Mouse (Mus musculus): ENCODE data around the gene Lhx5. TPM values are rescaled to one million over a fixed set of nuclear protein-coding genes. Genes with fewer than 3 reads are reported as not detected.
A peak's percentile ranks its signal among the peaks of the same experiment; 100 is the strongest.

Gene Lhx5
- polyA plus RNA-seq, 1 experiment from 2014 or later = not detected

DNA sequence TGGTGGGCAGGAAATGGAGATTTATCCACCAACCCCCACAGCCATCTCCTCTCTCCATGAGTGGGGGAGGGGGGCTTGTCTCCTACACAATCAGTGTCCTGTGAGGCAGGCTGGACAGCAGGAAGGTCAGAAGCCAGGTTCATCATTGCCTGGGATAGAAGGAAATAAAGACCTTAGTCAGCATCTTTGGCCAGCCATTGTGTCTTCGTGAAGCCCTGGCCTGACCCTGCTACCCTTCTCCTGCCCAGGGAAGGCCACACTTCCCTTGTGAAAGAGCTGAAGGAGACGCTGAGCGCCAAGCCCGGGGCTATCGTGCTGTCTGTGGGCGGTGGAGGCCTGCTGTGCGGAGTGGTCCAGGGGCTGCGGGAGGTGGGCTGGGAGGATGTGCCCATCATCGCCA lies 49.7 kb downstream of the Lhx5 start:
- H3K27ac ChIP-seq (ENCODE audit: low read length) = no peak overlapping the region
- peaks cover 4% of the 10 kb centered on the region for H3K4me1 ChIP-seq (replicated peaks; ENCODE audit: control insufficient read depth, insufficient read depth, low read length)
- 64% methylated on average over 9 of the region's 9 CpGs for WGBS
- peaks cover 1% of the 10 kb centered on the region; the same call in 1 of the 2 replicates for H3K36me3 ChIP-seq (ENCODE audit: control insufficient read depth, insufficient read depth, low read length)
- H3K27me3 ChIP-seq (ENCODE audit: control insufficient read depth, insufficient read depth, low read depth, low read length) = no peaks in the 10 kb centered on the region; the same call in 1 of the 2 replicates
- no peaks in the 10 kb centered on the region for H3K9me3 ChIP-seq (ENCODE audit: control insufficient read depth, low read length)
- no peak overlapping the region for H3K9ac ChIP-seq (ENCODE audit: low read length)
- no peak overlapping the region for H3K4me3 ChIP-seq (ENCODE audit: low read length)
- no peak for ATAC-seq (ENCODE audit: low read depth)
- H3K4me2 ChIP-seq (ENCODE audit: low read depth, low read length) = no peak overlapping the region

DNA sequence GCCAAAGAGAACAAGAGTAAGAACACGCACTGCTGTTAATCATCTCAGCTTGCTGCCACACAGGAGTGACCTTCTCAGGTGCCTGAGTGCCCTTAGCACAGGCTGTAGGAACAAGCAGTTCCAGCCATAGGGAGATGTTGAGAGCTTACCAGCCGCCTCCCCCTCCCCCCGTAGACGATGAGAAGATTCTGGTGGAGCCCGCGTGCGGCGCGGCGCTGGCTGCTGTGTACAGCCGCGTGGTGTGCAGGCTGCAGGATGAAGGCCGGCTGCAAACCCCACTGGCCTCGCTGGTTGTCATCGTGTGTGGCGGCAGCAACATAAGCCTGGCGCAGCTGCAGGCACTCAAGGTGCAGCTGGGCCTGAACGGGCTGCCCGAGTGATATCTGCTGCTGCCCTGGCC lies 51.9 kb downstream of the Lhx5 start:
- Histone ChIP-seq H3K4me2 (ENCODE audit: low read depth, low read length) (no peak overlapping the region), H3K9me3 (ENCODE audit: control insufficient read depth, low read length) (no peaks in the 10 kb centered on the region), H3K36me3 (ENCODE audit: control insufficient read depth, insufficient read depth, low read length) (peaks cover 11% of the 10 kb centered on the region; the same call in 1 of the 2 replicates), H3K27ac (ENCODE audit: low read length) (no peak overlapping the region), H3K27me3 (ENCODE audit: control insufficient read depth, insufficient read depth, low read depth, low read length) (no peaks in the 10 kb centered on the region), H3K4me1 (replicated peaks; ENCODE audit: control insufficient read depth, insufficient read depth, low read length) (no peaks in the 10 kb centered on the region), H3K9ac (ENCODE audit: low read length) (no peak overlapping the region), H3K4me3 (ENCODE audit: low read length) (no peak overlapping the region)
- no peak for ATAC-seq (ENCODE audit: low read depth)
- 71% methylated on average over 19 of the region's 19 CpGs for WGBS

DNA sequence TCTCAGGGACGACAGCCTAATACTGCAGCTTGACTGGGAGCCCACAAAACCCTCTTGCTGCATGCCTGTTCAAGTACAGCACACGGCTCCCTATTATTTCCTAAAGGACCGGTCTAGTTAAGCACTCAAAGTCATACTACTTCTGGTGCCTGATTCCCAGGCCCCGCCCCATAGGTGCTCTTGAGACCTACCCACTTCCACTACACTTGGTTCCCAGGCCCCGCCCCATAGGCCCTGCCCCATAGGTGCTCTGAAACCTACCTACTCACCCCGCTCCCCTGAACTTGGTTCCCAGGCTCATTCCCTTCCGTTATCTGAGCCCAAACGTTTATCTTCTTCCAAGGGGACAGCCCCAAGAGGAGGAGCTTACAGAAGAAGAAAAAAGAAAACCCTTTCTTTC lies 56.3 kb downstream of the Lhx5 start:
- WGBS = 65% methylated on average over 8 of the region's 8 CpGs
- H3K9ac ChIP-seq (ENCODE audit: low read length) = no peak overlapping the region
- no peaks in the 10 kb centered on the region for H3K9me3 ChIP-seq (ENCODE audit: control insufficient read depth, low read length)
- H3K4me2 ChIP-seq (ENCODE audit: low read depth, low read length) = no peak overlapping the region
- peaks cover 11% of the 10 kb centered on the region; the same call in 1 of the 2 replicates for H3K36me3 ChIP-seq (ENCODE audit: control insufficient read depth, insufficient read depth, low read length)
- no peak overlapping the region for H3K4me3 ChIP-seq (ENCODE audit: low read length)
- H3K27ac ChIP-seq (ENCODE audit: low read length) = no peak overlapping the region
- 0 out of 2 replicates have a peak, but pooled peaks have one; percentile 44 for ATAC-seq (ENCODE audit: low read depth)
- no peaks in the 10 kb centered on the region; the same call in 1 of the 2 replicates for H3K4me1 ChIP-seq (replicated peaks; ENCODE audit: control insufficient read depth, insufficient read depth, low read length)
- no peaks in the 10 kb centered on the region for H3K27me3 ChIP-seq (ENCODE audit: control insufficient read depth, insufficient read depth, low read depth, low read length)

DNA sequence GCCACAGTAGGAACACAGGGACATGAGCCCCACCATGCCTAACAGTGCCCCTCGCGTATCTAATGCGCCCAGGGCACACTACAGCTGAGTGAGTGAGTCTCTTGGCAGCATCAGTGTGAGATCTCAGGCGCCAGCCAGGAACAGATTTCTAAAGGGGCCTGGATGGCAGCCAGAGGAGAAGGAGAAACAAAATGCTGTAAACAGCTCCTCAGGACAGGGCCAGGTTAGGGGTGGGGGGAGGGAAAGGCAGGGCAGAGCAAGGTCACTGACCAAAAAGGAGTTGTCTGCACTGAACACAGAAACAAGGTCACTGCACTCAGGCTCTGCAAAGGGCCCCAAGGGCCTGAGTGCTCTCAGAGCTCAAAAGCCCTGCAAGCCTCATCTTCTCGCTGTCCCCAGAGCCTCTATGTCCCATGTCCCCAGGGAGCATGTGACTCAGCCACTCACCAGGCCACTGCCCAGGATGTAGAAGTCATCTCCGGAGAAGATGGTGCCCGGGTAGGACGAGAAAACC lies 59.2 kb downstream of the Lhx5 start:
- H3K4me1 ChIP-seq (replicated peaks; ENCODE audit: control insufficient read depth, insufficient read depth, low read length) = no peaks in the 10 kb centered on the region; the same call in 1 of the 2 replicates
- 73% methylated on average over 8 of the region's 8 CpGs for WGBS
- no peaks in the 10 kb centered on the region for H3K27me3 ChIP-seq (ENCODE audit: control insufficient read depth, insufficient read depth, low read depth, low read length)
- no peak overlapping the region for H3K4me2 ChIP-seq (ENCODE audit: low read depth, low read length)
- no peak overlapping the region for H3K9ac ChIP-seq (ENCODE audit: low read length)
- no peak overlapping the region for H3K4me3 ChIP-seq (ENCODE audit: low read length)
- no peak for ATAC-seq (ENCODE audit: low read depth)
- no peak overlapping the region for H3K27ac ChIP-seq (ENCODE audit: low read length)
- H3K9me3 ChIP-seq (ENCODE audit: control insufficient read depth, low read length) = no peaks in the 10 kb centered on the region
- H3K36me3 ChIP-seq (ENCODE audit: control insufficient read depth, insufficient read depth, low read length) = peaks cover 11% of the 10 kb centered on the region; the same call in 1 of the 2 replicates

Other genes with a start within 250 kb of the Lhx5 start
- 7.7 and 8.1 TPM in 2 replicates for gene Sdsl, start 41.1 kb downstream of the Lhx5 start, polyA plus RNA-seq (2015; fragmentation: Nextera tagmentation; extraction: Ambion mirVana)
- gene Sds, start 44.8 kb downstream of the Lhx5 start, polyA plus RNA-seq (2015; fragmentation: Nextera tagmentation; extraction: Ambion mirVana) = 0.26 TPM in 1 of 2 replicates, not detected in the other
- 48.8 and 50.5 TPM in 2 replicates for gene Plbd2, start 71.9 kb downstream of the Lhx5 start, polyA plus RNA-seq (2015; fragmentation: Nextera tagmentation; extraction: Ambion mirVana)
- gene Slc8b1, start 79.5 kb downstream of the Lhx5 start, polyA plus RNA-seq (2015; fragmentation: Nextera tagmentation; extraction: Ambion mirVana) = 8.5 and 8.6 TPM in 2 replicates
- 17.8 and 18.0 TPM in 2 replicates for gene Tpcn1, start 157.0 kb downstream of the Lhx5 start, polyA plus RNA-seq (2015; fragmentation: Nextera tagmentation; extraction: Ambion mirVana)
- 1.2 and 1.9 TPM in 2 replicates for gene Iqcd, start 157.3 kb downstream of the Lhx5 start, polyA plus RNA-seq (2015; fragmentation: Nextera tagmentation; extraction: Ambion mirVana)
- 13.8 and 14.0 TPM in 2 replicates for gene Rita1, start 180.9 kb downstream of the Lhx5 start, polyA plus RNA-seq (2015; fragmentation: Nextera tagmentation; extraction: Ambion mirVana)
- 36.8 and 37.8 TPM in 2 replicates for gene Ddx54, start 181.0 kb downstream of the Lhx5 start, polyA plus RNA-seq (2015; fragmentation: Nextera tagmentation; extraction: Ambion mirVana)
- 0.94 and 1.5 TPM in 2 replicates for gene Cfap73, start 202.5 kb downstream of the Lhx5 start, polyA plus RNA-seq (2015; fragmentation: Nextera tagmentation; extraction: Ambion mirVana)
- gene Rasal1, start 217.1 kb downstream of the Lhx5 start, polyA plus RNA-seq (2015; fragmentation: Nextera tagmentation; extraction: Ambion mirVana) = 0.18 and 0.44 TPM in 2 replicates

Data from lung, embryonic 16.5 days (tissue).